Mouse (Mus musculus): ENCODE measurements around the gene B230307C23Rik.

DNA sequence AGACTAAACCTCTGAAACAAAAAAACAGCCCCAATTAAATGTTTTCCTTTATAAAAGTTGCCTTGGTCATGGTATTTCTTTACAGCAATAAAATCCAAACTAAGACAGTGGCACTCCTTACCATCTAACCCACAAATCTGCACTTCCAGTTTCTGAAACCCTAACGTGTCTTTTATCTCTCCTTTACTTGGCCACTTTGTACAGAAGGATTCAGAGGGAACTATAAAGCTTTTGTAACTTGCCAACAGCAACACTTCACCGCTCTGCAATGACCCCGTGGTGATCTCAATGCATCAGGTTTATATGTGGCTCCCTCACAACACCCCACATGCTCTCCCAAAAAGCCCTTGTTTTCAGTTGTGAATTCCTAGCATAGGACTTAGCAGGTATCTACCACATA lies 36.8 kb upstream of the B230307C23Rik start:
- TF ChIP-seq CTCF (conservative IDR thresholded peaks at IDR 0.05 in 1 of 2, IDR thresholded peaks at IDR 0.05 in 1 of 2; ENCODE audit: low read depth in 2 of 2, low read length in 2 of 2) (no peak), POLR2A (IDR thresholded peaks at IDR 0.05; ENCODE audit: low read depth, low read length) (no peak), PAX5 (IDR thresholded peaks at IDR 0.05; ENCODE audit: low read length) (no peak), MAX (IDR thresholded peaks at IDR 0.05; ENCODE audit: low read length) (no peak), SIN3A (IDR thresholded peaks at IDR 0.05; ENCODE audit: low read length) (no peak), CHD2 (IDR thresholded peaks at IDR 0.05; ENCODE audit: low read length) (no peak), BHLHE40 (IDR thresholded peaks at IDR 0.05; ENCODE audit: low read depth, low read length) (no peak), ZC3H11A (IDR thresholded peaks at IDR 0.05; ENCODE audit: low read depth, low read length) (no peak), ZMIZ1 (IDR thresholded peaks at IDR 0.05; ENCODE audit: low read depth, low read length) (no peak), NELFE (IDR thresholded peaks at IDR 0.05; ENCODE audit: low read depth, low read length) (no peak), ZKSCAN1 (IDR thresholded peaks at IDR 0.05; ENCODE audit: borderline replicate concordance, low read depth, low read length) (no peak), TCF12 (IDR thresholded peaks at IDR 0.05; ENCODE audit: low read depth, low read length) (no peak), CHD1 (IDR thresholded peaks at IDR 0.05; ENCODE audit: low read depth, low read length) (no peak)
